Mouse (Mus musculus) mesoderm, embryonic 11.5 days (tissue): ENCODE data around the gene Srxn1.

Experiments
- DNase-seq: peaks from one replicate; pipeline ENCODE4 v3.0.0-alpha.2; 2012; ENCODE audit warnings: low read depth, low spot score

Srxn1 gene

DNA sequence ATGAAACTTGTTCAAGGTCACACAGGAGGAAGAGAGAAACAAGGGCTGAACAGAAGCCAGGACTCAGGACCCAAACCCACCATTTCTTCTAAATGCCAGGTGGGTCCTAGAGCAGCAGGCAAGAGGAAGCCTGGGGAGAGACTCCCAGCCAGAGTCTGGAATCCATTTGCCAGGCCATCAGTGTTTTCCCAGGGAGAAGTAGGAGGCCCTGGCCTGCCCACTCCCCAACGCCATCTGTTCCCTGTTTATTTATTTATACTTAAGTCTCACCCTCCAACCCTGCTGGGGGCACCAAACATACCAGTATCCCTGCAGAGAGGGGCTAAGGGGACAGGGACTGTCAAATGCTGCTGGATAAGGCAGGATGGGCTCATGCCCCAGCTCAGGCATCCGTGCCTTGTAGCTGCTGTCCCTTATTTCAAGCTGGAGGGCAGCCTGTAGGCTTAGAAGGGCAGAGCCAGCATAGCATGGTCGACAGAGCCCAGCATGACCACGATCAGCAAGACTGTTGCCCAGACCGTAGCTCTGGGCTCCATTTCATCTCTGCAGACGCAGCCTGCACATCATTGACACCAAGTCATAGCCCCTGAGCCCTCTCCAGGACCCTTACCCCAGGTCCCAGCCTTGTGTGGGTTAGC is 14.0 kb downstream of the Srxn1 start:
- DNase-seq: no peak

DNA sequence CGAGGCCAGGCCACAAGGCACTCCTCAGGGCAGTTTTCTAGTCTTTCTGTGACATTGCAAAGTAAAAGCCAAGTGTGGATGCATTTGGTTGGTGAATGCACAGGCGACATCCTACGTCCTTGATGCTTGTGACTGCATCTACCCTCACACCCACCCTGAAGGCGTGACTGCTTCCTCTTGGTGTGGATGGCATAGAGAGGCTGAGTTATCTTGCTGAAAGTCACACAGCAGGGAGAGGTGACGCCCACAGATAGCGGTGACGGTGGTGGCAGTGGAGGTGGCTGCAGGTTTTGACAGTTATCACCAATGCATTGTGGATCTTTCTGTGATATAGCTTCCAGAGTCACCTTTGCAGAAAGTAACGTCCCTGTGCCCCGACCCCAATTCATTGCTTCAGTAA is 17.6 kb downstream of the Srxn1 start:
- DNase-seq: no peak

DNA sequence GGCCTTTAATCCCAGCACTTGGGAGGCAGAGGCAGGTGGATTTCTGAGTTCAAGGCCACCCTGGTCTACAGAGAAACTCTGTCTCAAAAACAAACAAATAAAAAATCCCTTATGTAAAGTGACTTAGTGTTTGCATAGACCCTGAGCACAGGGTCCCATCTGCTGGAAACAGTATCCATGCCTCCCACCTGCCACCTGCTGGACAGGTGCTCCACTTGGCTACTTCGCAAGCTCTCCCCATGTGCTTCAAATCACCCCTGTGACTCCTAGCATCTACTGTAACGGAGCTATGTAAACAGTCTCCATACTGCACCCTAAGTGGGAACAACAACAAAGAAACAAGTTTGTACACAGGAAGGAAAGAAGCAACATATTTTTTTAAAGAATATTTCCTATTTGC is 23.3 kb downstream of the Srxn1 start:
- no peak for DNase-seq

DNA sequence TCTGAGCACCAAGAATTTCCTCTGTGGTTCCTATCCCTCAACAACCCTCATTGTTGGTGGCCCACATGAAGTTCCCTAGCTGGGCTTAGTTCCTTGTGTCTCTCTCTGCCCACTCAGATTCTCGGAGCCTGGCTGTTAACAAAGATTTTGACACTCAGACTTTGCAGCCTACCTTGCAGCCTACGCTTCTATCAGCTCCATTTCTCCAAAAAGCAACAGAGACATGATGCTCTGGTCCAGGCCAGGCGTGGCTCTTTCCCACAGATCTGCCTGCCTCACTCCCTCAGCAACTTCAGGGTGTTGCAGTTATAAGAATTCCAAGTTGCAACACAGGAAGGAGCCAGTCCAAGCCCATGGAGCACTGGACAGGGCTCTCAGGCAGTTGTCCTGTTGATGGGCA is 24.5 kb downstream of the Srxn1 start:
- DNase-seq: no peak

DNA sequence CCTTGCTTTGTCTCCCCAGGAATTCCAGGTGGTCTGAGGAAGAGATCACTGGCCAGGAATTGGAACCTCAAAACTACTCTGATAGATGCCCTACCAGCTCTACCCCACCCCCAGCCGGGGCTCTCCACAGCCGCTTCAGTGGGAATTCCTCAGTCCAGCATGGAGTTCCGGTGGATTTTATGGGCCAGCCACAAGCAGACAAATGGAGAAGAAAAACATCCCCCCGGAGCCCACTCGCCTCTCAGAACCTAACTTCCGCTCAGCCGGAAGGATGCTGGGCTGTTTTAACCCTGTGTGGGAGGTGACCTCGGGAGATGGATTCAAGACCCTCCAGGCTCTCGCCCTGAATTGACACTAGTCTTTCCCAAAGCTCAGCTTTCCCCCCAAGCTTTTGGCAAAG is 26.7 kb downstream of the Srxn1 start:
- peak; percentile 41 for DNase-seq

DNA sequence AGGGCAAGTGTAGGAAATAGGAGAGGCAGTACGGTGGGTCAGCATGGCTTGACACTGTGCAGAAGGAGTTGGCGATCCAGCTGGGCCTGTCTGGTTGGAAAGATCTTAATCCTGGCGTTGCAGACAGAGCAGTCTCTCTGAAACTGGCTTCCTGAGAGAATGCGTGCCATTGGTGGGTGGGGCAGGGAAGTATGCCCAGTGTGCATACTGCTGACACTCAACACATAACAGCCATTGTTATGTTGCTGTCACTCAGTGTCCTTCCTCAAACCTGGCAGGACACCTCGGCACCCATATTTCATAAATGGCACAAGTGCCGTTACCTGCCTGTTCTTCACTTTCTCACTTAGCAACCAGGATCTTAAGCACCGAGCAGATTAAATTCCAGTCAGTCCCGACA is 27.4 kb downstream of the Srxn1 start:
- DNase-seq: no peak

DNA sequence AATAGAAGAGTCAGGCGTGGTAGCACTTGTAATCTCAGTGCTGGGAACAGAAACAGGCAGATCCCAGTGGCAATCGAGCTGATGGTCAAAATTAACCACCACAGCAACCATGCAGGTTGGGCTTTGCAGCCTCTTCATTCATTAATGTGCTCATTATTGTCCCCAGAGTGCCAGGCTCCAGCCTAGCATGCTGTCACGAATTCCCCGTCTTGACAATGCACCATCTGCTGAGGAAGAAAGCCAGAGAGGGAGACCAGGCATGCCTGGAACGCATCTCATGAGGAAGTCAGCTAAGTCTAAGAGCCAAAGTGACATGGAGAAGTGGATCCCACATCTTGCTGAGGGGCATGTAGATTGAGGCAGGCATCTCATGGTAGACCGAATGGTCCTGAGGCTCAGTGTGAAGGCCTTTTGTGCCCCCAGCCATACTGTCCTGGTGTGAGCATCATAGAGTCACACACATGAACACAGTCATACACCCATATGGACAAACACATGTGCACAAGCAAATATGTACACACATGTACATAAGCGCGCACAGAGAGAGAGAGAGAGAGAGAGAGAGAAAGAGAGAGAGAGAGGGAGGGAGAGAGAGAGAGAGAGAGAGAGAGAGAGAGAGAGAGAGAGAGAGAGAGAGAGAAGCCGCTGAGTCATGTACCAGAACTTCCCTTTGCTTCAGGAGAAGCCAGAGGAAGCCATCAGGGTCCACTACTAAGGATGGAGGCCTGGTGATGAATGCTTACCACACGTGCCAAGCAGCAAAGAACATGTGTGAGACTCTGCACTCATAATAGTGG is 34.1 kb downstream of the Srxn1 start:
- DNase-seq: no peak

DNA sequence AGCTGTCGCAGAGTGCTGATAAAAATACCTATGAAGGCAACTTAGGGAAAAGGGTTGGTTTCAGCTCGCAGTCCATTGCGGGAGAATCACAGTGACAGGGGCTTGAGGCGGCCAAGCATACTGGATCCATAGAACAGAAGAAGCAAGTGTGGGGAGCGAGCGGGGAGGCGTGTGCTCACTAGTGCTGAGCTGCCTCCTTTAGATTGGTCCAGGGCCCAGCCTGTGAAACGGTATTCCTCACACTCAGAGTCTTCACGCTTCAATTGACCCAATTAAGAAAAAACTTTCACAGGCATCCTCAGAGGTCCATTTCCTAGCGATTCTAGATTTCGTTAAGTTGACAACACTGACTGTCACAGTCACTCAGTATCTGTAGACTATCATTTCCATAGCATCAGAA is 35.6 kb downstream of the Srxn1 start:
- no peak for DNase-seq

DNA sequence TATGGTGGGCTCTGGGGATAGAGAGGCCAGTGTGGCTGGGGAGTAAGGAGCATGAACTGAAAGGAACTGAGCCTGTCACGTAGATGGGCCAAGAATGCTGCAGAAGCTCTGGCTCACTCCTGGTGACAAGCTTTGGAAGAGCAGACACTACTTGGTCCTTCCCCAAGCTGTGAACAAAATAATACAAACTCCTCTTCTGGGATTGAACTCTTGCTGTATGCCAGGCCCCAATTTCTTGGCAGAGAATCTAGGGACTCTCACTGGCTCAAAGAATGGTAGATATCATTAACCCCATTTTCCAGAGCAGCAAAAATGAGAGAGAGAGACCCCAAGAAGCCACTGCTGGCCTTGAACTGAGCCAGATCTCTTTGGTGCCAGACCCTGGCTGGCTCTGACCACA is 36.2 kb downstream of the Srxn1 start:
- DNase-seq: no peak

DNA sequence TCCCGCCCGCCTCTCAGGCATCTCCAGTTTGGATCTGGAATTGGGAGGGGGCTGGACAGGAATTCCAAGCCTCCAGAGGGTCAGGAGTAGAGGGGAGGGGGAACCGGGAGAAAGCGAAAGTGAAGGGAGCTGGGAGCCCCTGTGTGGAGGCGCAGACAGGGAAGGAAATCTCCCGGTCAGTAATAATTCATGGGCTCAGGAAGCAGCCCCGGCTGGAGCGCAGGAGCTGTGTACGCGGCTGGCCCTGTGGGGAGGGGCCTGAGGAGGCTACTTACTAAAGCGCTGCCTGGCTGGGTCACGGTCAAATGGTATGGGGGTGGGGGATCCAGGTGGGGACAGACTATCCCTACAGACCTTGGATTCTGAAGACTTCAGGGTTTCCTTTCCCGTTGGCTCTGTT is 36.7 kb downstream of the Srxn1 start:
- peak; percentile 92 for DNase-seq

DNA sequence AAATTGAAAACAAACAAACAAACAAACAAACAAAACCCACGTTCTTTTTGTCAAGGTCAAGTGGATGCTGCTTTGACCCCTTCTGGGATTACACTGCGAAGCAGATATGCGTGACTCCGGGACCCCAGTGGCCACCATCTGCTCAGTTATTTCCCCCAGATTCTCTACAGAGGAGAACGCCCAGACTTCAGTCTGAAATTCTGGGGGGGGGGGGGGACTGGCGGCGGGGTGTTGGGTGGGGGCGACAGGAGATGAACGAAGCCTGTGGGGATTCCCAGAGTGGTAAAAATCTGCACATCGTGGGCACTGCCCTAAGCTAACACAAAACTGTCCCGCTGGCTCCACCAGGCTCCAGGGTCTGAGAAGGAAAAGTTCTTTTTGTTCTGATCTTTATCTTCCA is 37.3 kb downstream of the Srxn1 start:
- no peak for DNase-seq

DNA sequence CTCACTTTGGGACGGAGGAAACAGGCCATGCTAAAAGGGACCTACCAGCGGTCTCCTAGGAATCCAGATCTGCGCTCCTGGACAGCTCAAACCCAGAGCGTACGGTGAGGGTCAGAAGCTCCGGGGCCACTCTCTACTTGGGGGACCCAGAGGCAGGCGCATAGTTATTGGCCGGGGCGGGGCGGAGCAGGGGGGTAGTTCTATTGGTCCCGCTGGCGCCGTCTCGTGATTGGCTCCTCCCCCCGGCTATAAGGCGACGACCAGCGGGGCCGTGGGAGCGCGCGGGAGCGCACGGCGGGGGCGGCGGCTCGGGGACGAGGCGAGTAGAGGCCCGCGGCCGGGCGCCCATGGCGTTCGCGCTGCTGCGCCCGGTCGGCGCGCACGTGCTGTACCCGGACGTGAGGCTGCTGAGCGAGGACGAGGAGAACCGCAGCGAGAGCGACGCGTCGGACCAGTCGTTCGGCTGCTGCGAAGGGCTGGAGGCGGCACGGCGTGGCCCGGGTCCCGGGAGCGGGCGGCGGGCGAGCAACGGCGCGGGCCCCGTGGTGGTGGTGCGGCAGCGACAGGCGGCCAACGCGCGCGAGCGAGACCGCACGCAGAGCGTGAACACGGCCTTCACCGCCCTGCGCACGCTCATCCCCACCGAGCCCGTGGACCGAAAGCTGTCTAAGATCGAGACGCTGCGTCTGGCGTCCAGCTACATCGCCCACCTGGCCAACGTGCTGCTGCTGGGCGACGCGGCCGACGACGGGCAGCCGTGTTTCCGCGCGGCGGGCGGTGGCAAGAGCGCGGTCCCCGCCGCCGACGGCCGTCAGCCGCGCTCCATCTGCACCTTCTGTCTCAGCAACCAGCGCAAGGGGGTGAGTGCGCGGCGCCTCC is 38.2 kb downstream of the Srxn1 start, which contains the start of gene Tcf15:
Gene Tcf15, plus strand, starts transcription at position 283 of the 879 bp plus-strand sequence.
- peak; percentile 81 for DNase-seq

DNA sequence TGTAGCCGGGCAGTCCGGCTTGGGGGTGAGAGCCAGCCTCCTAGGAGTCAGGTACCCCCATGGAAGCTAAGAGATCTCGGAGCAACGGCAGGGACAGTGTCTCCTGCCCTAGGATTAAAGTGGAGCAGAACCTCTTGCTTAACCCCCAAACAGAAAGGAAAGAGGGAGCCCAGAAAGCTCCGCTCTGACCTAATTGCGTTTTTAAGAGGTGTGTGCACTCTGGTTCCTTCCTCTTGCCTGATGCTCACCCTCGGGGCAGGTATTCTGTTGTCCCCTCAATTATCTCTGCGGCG is 38.8 kb downstream of the Srxn1 start:
- DNase-seq: no peak

DNA sequence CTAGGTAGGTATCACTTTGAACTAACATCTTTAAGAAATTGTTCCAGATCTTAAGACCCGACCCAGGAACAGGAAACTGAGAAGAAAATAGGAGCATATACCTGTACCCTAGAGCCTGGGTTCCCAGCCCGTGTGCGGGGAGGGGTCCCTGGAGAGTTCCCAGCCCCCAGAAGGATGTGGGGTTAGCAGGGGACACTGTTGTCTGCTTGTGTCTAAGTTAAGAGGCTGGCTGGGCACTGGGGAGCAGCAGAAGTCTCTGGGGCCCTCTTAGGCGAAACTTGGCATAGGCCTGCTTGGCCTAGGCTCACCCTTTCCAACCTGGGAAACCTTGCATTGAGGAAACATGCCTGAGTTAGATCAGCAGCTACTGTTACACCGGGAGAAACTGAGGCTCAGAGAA is 39.2 kb downstream of the Srxn1 start:
- no peak for DNase-seq

DNA sequence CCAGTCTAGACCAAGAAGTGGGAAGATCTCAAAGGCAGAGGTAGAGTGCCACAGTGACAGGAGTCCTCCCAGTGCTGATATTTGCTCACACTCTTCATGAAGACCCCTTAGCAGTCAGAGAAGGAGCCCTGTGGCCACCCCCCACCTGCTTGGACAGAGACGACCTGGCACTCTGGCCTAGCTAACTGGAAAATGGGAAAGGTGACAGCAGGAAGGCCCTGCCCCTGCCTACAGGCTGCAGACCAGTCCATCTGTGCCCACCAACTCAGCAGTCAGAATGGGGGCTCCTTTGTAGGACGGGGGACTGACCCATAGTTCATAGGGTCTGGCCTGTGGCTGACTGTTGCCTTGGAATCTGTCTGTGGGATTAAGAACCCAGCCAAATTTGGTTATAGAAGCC is 40.4 kb downstream of the Srxn1 start:
- DNase-seq: no peak

DNA sequence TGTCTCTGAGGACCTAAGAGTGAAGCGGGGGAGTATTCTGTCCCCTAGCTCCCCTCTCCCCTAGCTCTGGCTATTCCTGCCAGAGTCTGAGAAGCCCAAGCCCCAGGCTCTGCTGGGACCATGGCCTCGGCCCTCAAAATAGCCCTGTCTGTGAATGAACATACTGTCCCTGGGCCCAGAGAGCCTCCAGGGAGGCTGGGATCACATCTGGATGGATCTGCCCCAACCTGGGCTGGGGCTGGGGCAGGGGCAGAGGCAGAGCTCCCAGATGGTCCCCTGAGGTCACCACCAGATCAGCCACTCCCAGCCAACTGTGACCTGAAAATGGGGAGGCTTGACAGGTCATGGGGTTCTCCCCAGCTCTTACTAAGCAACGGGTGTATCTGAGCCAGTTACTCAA is 41.8 kb downstream of the Srxn1 start:
- no peak for DNase-seq

DNA sequence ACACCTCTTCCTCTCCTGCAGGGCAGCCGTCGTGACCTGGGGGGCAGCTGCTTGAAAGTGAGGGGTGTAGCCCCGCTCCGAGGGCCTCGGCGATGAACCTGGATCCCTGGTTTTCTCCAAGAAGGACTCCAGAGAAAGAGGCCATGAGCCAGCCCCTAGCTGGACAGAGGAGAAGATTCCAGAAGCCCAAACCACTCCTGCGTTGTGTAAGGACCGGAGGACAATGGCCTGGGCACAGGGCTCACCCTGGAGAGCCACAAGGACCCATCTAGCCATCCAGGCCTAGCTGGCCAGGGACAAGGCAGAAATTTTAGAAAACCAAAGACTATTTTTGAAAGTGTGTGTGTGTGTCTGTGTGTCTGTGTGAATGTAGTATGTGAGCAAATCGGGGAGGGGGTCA is 43.4 kb downstream of the Srxn1 start:
- no peak for DNase-seq

DNA sequence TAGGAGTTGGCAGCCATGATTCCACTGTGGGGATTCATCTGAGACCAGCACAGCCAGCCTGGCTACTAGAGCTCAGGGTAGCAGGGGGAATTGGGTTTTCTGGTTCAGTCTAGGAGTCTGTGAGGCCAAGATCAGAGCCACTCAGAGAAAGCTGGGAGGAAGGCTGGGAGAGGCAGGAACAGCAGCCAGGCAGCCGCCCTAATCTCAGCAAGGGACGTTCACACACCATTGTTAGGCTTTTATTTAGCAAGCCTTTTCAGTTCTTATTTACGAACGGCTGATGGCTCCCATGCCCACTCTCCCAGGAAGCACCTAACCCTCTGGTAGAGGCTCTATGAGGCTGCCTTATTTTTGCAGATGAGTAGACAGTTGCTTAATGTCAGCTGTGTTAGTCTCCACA is 44.6 kb downstream of the Srxn1 start:
- DNase-seq: no peak

DNA sequence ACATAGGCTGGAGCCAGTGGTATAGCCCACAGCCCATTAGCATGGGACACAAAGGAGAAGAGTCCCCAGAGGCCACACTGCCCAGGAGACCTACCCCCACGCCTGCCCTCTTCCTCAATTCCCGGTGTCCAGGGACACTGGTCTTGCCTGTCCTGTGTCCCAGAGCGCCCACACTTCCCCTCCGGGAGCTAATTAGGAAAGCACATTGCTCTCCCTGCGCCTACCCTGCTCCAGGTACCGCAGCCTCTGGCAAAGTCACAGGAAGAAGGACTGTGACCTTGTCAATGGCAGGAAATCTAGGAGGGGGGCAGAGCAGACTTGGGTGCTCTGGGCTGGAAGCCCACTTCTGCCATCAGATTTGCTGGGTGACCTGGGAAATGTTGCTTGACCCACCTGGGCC is 45.1 kb downstream of the Srxn1 start:
- no peak for DNase-seq

DNA sequence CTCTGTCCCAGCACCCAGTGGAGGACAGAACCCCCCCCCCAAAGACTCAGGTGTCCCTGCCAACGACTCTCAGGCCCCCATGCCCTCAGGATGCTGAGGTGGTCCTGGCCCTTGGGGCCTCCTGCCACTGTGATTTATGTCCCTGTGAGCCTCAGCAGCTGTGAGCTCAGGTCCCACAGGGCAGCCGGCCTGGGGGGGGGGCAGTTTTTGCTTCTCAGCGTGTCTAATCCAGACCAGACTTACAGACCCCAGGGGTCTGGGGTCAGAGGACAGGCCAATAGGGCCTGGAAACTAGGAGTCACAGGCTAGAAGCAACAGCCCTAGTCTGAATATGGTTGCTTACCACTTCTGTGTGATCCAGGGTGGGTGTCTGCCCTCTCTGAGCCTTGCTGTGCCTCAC is 48.0 kb downstream of the Srxn1 start:
- peak; percentile 61 for DNase-seq

DNA sequence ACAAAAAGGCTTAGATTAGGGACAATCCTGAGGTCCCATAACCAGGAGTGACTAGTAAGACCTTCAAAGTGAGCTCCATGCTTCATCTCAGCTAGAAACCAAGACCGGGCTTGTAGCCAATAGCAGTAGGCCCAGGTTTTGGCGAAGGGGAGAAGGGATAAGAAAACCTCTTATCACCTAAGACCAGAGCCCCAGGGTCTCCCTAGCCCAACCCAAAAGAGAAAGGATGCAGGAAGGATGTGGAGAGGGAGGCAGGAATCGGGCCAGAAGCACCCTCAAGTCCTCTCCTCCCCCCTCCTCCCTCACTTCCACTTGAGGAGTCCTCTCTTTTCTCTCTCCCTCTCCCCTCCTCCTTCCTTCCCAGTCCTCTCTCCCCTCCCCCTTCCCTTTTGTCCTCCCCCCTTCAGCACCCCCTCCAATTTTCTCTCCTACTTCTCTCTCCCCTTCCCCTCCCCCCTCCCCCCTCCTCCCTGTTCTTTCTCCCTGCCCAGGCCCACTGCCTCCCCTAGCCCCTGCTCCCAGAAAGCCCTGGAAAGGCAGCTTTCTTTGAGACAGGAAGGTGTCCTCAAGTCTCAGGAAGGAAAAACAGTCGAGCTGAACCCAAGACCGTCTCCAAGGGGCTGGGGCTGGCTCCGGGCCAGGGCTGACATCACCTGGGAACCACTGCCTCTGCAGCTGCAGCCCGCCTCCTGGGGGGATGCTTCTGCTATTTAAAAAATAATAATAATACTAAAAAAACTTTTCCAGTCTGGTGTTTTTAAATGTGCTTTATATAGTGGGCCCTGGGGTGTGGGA is 50.3 kb downstream of the Srxn1 start:
- DNase-seq: no peak

DNA sequence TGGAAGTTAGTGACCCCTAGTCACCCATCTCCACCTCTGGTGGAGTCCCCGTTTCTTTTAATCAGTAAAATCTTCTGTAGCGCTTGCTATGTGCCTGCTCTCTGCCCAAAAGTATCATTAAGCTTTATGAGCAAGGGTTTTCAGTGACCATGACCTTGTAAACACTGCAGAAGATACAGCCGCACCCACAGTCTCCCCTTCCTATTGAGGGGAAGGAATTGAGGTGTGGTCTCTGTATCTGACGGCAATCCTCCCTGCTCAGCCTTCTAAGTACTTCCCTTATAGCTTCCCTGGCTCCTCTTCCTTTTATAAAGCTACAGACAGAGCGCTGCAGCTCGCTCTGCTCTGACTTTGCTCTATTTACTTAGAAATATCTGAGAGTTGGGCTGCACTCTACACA is 51.2 kb downstream of the Srxn1 start:
- DNase-seq: no peak
